Mouse (Mus musculus): ENCODE results near the gene Cpa5.

Gene Cpa5

DNA sequence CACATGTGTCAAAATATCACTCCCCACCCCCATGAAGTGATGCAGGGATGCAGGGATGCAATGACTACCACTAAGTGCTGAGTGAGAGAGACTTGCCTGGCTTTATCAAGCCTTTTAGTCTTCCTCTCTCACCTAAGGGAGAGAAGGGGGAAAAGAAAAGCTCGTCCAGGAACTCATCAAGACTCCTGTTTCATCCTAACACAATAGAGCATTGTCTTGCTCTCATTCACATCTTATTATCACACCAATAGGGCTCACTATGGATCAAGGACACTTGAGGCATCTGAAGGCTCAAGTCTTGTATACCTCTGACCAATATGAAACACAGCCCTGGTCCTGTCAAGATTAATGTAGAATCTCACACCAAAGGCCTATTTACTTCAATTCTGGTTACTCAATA, 9.8 kb upstream of the Cpa5 start:
- no peak for DNase-seq (ENCODE audit: low spot score in 2 of 2)

DNA sequence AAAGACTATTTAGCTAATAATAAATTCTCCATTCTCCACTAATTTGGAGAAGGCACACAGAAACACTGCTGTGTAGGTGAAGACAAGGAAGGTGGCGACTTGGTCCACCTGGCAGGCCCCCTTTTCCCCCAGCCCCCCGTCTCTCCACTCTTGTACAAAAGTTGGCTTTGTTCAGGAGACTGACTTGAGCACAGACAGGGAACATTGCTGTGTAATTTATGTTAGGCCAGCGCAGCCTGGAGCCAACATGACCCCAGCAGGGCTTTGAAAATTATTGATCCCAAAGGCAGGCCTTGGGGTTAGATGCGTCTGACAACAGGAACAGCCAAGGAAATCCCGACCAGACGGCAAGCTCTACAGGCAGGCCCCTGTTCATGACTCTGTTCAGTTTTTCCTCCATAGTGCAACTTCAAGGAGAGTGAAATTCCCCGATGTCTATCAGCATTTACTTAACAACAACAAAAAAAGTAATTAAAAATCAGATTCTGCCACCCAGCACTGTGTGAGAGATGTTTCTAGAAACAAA, 6.4 kb upstream of the Cpa5 start:
- no peak for DNase-seq (ENCODE audit: low spot score in 2 of 2)

GRCm38 (mm10) chr6:30605111-30605510, 5.7 kb upstream of the Cpa5 start:
- DNase-seq (ENCODE audit: low spot score in 2 of 2) = no peak

GRCm38 (mm10) chr6:30605672-30606071, 5.1 kb upstream of the Cpa5 start:
- no peak for DNase-seq (ENCODE audit: low spot score in 2 of 2)

GRCm38 (mm10) chr6:30611212-30611611, 402 bp downstream of the Cpa5 start:
- DNase-seq (ENCODE audit: low spot score in 2 of 2) = no peak

DNA sequence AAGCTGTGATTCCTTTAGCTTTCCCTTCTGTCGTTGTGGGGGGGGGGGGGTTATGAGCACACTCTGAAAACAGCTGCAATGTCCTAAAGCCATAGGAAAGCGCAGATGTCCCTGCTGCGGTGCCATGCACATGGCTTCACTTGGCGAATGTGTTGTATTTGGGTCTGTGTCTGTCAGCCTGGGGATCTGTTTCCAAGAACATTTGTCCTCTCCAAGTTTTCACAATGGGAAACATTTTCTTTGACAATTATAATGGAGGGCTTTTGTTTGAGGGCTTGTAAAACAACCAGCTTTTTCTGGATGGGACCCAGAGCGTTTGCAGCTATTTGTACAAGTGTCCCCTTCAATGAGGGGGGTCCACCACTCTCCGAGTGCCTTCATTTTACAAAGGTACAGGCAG, 3.4 kb downstream of the Cpa5 start:
- no peak for DNase-seq (ENCODE audit: low spot score in 2 of 2)

DNA sequence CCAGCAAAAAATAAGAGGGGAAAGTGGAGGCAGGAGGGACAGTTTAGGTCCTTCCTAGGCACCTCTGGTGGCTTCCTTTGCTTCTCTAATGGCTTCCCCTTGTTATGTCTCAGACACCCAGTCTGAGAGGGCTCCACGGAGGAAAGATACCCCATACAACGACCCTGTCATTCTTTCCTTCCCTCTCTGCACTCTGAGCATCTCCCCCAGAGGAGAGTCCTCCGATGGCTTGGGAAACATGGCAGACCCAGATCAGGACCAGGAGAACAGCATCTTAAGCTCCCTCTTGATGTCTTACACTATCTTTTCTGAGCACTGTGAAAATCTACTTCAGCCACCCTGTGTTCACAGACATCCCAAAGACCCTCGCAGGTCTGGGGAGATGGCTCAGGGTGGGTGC, 4.9 kb downstream of the Cpa5 start:
- DNase-seq (ENCODE audit: low spot score in 2 of 2) = no peak

- no peak for DNase-seq (ENCODE audit: low spot score in 2 of 2)
Measured at GRCm38 (mm10) chr6:30616491-30616941, 5.7 kb downstream of the Cpa5 start.

DNA sequence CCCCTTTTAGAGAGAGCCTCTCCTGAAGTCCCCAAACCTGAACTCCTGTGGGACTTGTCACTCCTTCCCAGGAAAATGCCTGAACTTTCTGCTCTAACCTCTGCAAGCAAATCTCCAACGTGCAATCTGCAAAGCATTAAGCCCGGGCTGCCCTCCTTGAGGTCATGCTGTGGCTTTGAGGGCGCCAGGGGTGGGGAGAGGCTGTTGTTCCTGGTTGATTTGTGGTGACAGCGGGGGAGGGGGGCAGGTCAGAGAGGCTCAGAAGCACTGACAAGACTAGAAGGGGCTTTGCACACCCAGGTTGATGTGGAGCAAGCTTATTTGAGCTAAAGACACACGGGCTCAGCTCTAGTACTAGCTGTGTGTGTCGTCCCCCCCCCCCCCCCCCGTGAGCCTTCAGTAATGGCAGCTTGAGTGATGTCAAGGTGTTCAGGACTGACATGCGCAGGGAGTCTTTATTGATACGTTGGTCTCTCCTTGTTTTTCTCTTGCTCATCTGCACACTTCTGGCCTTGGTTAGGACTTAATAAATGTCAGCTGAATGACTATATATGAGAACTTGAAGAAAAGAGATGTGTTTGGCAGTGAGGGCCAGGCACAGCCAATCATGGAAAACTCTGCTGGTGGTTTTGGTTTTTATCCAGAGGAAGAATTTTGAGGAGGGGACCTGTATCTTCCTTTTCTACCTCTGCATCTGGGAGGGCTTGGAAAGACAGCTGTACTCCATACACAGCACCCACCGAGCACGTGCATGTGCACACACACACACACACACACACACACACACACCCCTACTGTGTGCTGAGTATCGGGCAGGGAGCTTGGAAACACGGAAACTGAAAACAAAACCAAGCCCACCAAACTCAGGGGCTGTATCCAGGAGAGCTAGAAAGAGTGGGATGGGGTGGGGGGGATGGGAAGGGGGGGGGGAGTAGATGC, 6.5 kb downstream of the Cpa5 start:
- DNase-seq (ENCODE audit: low spot score in 2 of 2) = no peak

GRCm38 (mm10) chr6:30617959-30618590, 7.3 kb downstream of the Cpa5 start:
- DNase-seq (ENCODE audit: low spot score in 2 of 2) = peak; percentile 45 to 61

DNA sequence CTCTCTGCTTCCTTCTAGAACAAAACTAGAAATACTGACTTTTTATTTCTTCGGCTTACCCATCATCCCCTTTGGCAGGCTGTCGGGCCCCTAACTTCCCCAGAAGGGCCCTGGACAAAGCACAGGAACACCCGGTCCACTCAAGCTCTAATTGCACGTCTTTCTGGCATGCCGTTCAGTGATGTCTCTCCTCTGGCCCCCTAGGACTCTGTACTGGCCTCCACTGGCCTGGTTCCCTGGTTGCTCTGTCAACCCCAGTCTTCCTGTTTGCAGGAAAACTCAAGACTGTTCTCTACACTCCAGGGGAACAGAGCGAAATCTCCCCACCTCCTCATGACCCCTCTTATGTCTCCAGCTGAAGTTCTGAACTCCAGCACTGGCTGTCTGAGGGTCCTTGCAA, 7.9 kb downstream of the Cpa5 start:
- DNase-seq (ENCODE audit: low spot score in 2 of 2) = no peak

GRCm38 (mm10) chr6:30619606-30620005, 8.8 kb downstream of the Cpa5 start:
- no peak for DNase-seq (ENCODE audit: low spot score in 2 of 2)

- no peak for DNase-seq (ENCODE audit: low spot score in 2 of 2)
Measured at GRCm38 (mm10) chr6:30620591-30620990, 9.8 kb downstream of the Cpa5 start.

GRCm38 (mm10) chr6:30620994-30621393, 10.2 kb downstream of the Cpa5 start:
- DNase-seq (ENCODE audit: low spot score in 2 of 2) = no peak

DNA sequence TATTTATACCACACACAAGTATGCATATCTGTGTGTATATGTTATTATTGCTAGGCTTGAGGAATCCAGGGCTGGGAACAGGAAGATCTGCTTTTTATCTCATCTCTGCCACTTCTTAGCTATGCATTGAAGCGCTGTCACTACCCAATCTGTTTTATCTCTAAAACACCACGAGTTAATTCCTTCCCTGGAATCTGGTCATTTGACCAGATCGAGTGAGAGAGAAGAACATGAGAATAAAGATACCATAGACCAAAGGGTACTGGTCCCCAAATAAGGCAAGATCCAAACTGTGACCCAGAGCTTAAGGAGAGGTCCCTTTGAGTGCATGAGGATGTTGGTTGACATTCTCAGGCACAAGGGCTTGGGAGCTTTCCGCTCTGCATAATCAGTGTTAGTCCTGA, 11.2 kb downstream of the Cpa5 start:
- DNase-seq (ENCODE audit: low spot score in 2 of 2) = no peak

DNA sequence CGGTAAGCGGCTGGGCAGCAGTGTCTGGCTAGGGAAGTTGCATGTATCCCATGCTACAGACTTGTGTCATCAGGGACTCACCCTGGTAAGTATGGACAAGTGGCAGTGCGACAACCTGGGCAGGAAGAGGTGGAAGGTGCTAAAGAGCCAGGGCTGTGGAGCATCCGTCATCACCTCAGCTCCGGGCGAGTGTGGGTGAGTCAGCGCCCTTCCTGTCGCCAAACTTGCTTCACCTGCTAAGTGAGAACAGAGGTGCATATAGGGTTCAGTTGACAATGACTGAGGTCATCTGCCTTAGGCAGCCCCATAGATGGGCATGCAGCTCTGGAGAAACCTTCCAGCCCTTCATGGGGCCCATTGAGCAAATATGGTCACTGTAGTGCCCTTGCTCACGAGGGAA, 14.0 kb downstream of the Cpa5 start:
- no peak for DNase-seq (ENCODE audit: low spot score in 2 of 2)

DNA sequence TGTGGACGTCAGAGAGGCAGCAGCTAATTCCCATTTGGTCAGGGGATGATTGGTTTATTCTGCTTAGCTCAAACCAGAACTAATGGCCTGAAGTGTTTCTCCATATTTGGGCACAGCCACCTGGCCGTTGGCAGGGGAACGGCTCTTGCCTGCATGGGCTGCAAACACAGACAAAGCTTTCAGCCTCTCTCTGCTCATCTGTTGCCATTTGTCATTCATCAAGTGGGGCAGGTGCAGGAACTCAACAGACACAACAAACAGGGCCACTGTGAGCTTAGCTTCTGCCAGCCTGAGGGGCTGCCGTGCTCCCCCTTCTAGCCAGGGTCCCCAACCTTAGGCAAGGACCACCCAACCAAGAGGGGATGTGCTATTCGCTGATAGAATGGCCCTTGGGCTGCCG, 17.3 kb downstream of the Cpa5 start:
- DNase-seq (ENCODE audit: low spot score in 2 of 2) = no peak

DNA sequence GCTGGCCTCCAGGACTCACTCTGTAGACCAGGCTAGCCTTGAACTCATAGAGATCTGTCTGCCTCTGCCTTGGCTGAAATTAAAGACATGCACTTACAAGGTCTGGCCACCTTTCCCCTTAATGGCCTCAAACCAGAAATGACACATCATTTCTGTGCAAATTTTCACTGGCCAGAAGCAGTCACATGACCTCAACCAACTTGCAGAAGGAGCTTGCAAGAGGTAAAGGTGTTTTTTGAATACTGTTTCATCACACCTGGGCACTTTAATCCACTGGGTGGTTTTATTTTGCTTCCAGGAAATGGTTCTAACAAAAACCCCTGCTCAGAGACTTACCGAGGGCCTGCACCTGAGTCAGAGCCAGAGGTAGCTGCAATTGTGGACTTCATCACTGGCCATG, 19.2 kb downstream of the Cpa5 start:
- DNase-seq (ENCODE audit: low spot score in 2 of 2) = no peak

DNA sequence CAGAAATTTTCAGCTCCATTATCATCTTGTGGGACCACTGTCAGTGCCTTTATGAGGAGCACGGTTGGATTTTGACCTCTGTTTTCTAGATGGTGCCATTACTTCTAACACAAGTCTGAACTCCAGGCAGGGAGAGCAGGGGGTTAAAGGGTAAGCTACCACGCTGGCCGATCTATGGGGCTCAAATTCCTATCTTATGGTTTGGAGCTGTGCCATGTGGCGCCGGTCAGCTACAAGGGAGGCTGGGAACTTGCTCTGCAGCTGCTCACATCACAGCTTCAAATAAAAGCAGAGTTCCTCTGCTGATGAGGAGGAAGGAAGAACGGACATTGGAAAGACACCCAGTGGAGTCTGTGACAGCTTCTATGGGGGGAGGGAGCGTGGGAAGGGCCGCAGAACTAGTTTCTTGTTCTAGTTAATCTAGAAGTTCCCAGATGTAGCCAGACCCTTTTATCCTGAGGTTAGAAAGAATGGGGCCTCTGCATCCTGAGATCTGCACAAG, 24.6 kb downstream of the Cpa5 start:
- no peak for DNase-seq (ENCODE audit: low spot score in 2 of 2)

GRCm38 (mm10) chr6:30636186-30636842, 25.5 kb downstream of the Cpa5 start:
- DNase-seq (ENCODE audit: low spot score in 2 of 2) = no peak

DNA sequence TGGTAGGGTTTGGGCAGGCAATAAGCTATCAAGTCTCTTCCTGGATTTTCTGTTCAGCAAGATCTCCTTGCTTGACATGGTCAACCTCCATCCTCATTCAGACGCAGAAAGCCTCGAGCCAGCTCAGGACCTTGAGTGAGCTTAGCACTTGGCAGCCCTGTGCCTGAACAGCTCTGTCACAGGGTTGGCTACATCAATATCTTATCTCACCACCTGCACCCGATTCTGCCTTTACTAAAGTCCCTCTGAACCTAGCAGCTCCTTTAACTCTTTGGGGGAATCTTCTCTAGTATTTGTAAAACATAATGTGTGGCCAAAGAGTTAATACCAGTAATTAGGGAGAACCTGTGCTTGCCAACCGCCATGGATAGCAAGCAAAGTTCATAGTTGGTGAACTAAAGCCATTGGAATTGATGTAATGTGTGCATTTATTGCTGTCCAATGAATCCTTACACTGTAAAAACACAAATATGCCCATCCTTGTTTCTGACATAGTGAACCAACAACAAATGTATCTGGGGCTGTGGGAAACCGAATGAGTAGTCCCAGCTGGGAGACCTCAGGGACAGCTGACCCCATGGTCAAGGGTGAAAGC, 28.0 kb downstream of the Cpa5 start, which contains the start of gene Cpa1:
Gene Cpa1, plus strand, starts transcription at position 545 of the 595 bp plus-strand sequence.
- no peak for DNase-seq (ENCODE audit: low spot score in 2 of 2)

Data from frontal cortex, postnatal 36 days (tissue).